Mouse (Mus musculus) left cerebral cortex, postnatal 25 days (tissue): ENCODE results near the gene Sapcd1. TPM values are rescaled to one million over a fixed set of nuclear protein-coding genes. Genes with fewer than 3 reads are reported as not detected.
A peak's percentile ranks its signal among the peaks of the same experiment; 100 is the strongest.
"Not testable (repeated sequence)": the region's sequence is repeated elsewhere in the genome, so short reads cannot be mapped to it uniquely, and the experiment has no call there.

Experiments used
- DNase-seq, 2 experiments: peaks; one replicate each; pipeline ENCODE4 v3.0.0; 2022; ENCODE audit warnings: low spot score in 2 of 2, mixed read lengths in 1 of 2
- intact Hi-C: fragments of 180-260 bp; cut with DNase I; formaldehyde crosslinking; loops from one replicate; pipeline ENCODE4 v1.15.1; 2025
- total RNA-seq, 2 experiments: library from RNA; stranded (reverse); gene quantifications; 2 replicates each; pipeline ENCODE4 v1.2.3; 2021

Gene Sapcd1
- total RNA-seq, 2 experiments from 2014 or later = 0.60 to 0.83 TPM

GRCm38 (mm10) chr17:35055691-35056495, 28.1 kb upstream of the Sapcd1 start:
- intact Hi-C loops = no loop called here
- DNase-seq = no peak

- no peak for DNase-seq
Measured at GRCm38 (mm10) chr17:35052271-35052798, 24.5 kb upstream of the Sapcd1 start.

GRCm38 (mm10) chr17:35051156-35052086, 23.6 kb upstream of the Sapcd1 start:
- peak in 1 of 2 experiments; percentile 18 for DNase-seq
- intact Hi-C loops = no loop called here

More at GRCm38 (mm10) chr17:35052271-35052798, 24.5 kb upstream of the Sapcd1 start:
- intact Hi-C loops = no loop called here

GRCm38 (mm10) chr17:35050126-35050750, 22.4 kb upstream of the Sapcd1 start:
- intact Hi-C loops = no loop called here
- DNase-seq = no peak

GRCm38 (mm10) chr17:35049561-35050016, 21.8 kb upstream of the Sapcd1 start, which contains the start of gene Clic1:
Gene Clic1 (plus strand): TSS chr17:35049966.
- intact Hi-C loops = no loop called here
- DNase-seq = no peak

- intact Hi-C loops = no loop called here
- DNase-seq = no peak
Measured at GRCm38 (mm10) chr17:35048932-35049440, 21.2 kb upstream of the Sapcd1 start.

GRCm38 (mm10) chr17:35048149-35048931, 20.5 kb upstream of the Sapcd1 start:
- no peak for DNase-seq
- intact Hi-C loops = no loop called here

GRCm38 (mm10) chr17:35047688-35048087, 19.9 kb upstream of the Sapcd1 start:
- DNase-seq = no peak
- intact Hi-C loops = no loop called here

- DNase-seq = peak; percentile 90 to 95
- intact Hi-C loops = no loop called here
Measured at GRCm38 (mm10) chr17:35046681-35047455, 19.1 kb upstream of the Sapcd1 start, which contains the start of gene Msh5. Gene Msh5 (minus strand): TSS chr17:35046745.

GRCm38 (mm10) chr17:35045807-35046680, 18.2 kb upstream of the Sapcd1 start:
- intact Hi-C loops = no loop called here
- no peak for DNase-seq

GRCm38 (mm10) chr17:35044904-35045806, 17.3 kb upstream of the Sapcd1 start:
- intact Hi-C loops = no loop called here
- DNase-seq = no peak

- no peak for DNase-seq
- intact Hi-C loops = no loop called here
Measured at GRCm38 (mm10) chr17:35043794-35044193, 16.0 kb upstream of the Sapcd1 start.

- intact Hi-C loops = no loop called here
- peak in 1 of 2 experiments; percentile 79 for DNase-seq
Measured at GRCm38 (mm10) chr17:35039121-35039873, 11.5 kb upstream of the Sapcd1 start.

GRCm38 (mm10) chr17:35034896-35035295, 7.1 kb upstream of the Sapcd1 start:
- intact Hi-C loops = no loop called here
- no peak for DNase-seq

GRCm38 (mm10) chr17:35033703-35034102, 5.9 kb upstream of the Sapcd1 start:
- intact Hi-C loops = not testable (repeated sequence)

More at GRCm38 (mm10) chr17:35033703-35034102, 5.9 kb upstream of the Sapcd1 start:
- not testable (repeated sequence) for DNase-seq
